Comparison of ENCODE assay signal across 10 mouse cellular contexts in the genomic region with DNA sequence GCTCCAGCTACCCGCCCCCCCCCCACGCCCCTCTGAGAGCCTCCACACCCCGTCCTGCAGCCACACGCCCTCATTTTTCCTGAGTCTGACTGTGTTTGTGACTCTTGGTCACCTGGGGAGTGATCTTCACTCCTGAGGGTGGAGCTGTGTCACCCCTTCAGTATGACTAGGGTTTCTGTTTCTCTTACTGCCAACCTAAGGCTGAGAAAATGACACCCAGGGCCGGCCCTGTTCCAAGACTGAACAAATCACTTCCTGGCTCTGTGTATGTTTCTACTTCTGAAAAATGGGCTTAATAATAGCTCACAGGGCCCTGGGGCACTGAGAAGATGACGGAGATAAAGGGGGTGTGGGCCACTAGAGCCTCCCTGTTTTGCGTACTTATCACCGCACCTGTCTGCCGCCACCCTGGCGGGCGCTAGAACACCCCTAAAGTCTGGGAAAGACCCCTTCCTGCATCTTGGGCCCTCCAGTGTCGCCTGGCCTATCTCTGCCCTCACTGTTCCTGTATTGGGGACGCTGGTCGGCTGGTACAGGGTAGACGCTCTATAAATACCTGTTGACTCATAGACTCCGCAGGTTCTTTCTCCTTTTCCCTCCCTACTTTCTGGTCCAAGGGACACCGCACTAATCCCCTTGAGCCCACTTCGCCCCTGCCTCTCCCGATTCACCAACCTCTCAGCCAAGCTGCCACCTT. TPM values are rescaled to one million over a fixed set of nuclear protein-coding genes. Genes with fewer than 3 reads are reported as not detected.
A peak's percentile ranks its signal among the peaks of the same experiment; 100 is the strongest.
DNase-seq lines count a peak whose midpoint lies in the region; ATAC-seq and TF ChIP-seq lines count a peak whose summit lies in the region.
"Had no signal": no experiment of that assay in that cellular context is flagged by ENCODE, and none has a peak within 500 bp of the region (broad histone marks: within the 10 kb centered on the region; RNA-seq: fewer than 3 reads in every experiment).

No protein-coding gene starts in this region.

- no peak for ATAC-seq in midbrain, embryonic 11.5 days (ENCODE audit: low FRiP score)
- ATAC-seq in limb, embryonic 11.5 days (ENCODE audit: insufficient number of reproducible peaks, low FRiP score, low TSS enrichment, low read depth): no peak

- peaks cover 41% of the 10 kb centered on the region for H3K27me3 ChIP-seq in midbrain, embryonic 10.5 days (ENCODE audit: low read depth, poor library complexity, severe bottlenecking)
- peaks cover 7% of the 10 kb centered on the region; the same call in 1 of the 2 replicates for H3K27me3 ChIP-seq in midbrain, embryonic 11.5 days (ENCODE audit: control insufficient read depth, insufficient read depth, low read length)
- peaks cover 19% of the 10 kb centered on the region for H3K27me3 ChIP-seq in limb, embryonic 11.5 days (ENCODE audit: control insufficient read depth, insufficient read depth, low read length)
- H3K27me3 ChIP-seq in small intestine, adult 2 months (ENCODE audit: control insufficient read depth, insufficient read depth, low read length): no peaks in the 10 kb centered on the region

- H3K4me2 ChIP-seq in midbrain, embryonic 11.5 days: no peak overlapping the region
- peak overlapping the region; percentile 35 for H3K4me2 ChIP-seq in limb, embryonic 11.5 days (ENCODE audit: low read depth, severe bottlenecking)

- H3K4me3 ChIP-seq in gastrocnemius, adult 2 months: peak overlapping the region; percentile 79
- H3K4me3 ChIP-seq in midbrain, embryonic 10.5 days: peak overlapping the region; percentile 30
- H3K4me3 ChIP-seq in midbrain, embryonic 11.5 days (ENCODE audit: low read depth, low read length): no peak overlapping the region
- H3K4me3 ChIP-seq in limb, embryonic 11.5 days (ENCODE audit: low read depth, low read length): peak overlapping the region; percentile 11
- H3K4me3 ChIP-seq in small intestine, adult 2 months (ENCODE audit: low read depth, low read length): peak overlapping the region; percentile 86

- 21% methylated on average over 19 of the region's 19 CpGs for WGBS in midbrain, embryonic 10.5 days
- WGBS in midbrain, embryonic 11.5 days: 25% methylated on average over 19 of the region's 19 CpGs
- WGBS in limb, embryonic 11.5 days: 17% methylated on average over 19 of the region's 19 CpGs
- WGBS in small intestine, adult 2 months: 19% methylated on average over 19 of the region's 19 CpGs

- H3K9me3 ChIP-seq in midbrain, embryonic 10.5 days (replicated peaks): no peaks in the 10 kb centered on the region
- no peaks in the 10 kb centered on the region for H3K9me3 ChIP-seq in midbrain, embryonic 11.5 days (ENCODE audit: control insufficient read depth, low read length)
- no peaks in the 10 kb centered on the region for H3K9me3 ChIP-seq in limb, embryonic 11.5 days (ENCODE audit: control insufficient read depth, low read length)

- no peaks in the 10 kb centered on the region for H3K36me3 ChIP-seq in midbrain, embryonic 10.5 days
- no peaks in the 10 kb centered on the region for H3K36me3 ChIP-seq in midbrain, embryonic 11.5 days (ENCODE audit: control insufficient read depth, insufficient read depth, low read length)
- no peaks in the 10 kb centered on the region for H3K36me3 ChIP-seq in limb, embryonic 11.5 days (ENCODE audit: control insufficient read depth, insufficient read depth, low read length)
- H3K36me3 ChIP-seq in small intestine, adult 2 months (ENCODE audit: control insufficient read depth, insufficient read depth, low read length): peaks cover 22% of the 10 kb centered on the region

- H3K4me1 ChIP-seq in midbrain, embryonic 10.5 days: peaks cover 11% of the 10 kb centered on the region
- no peaks in the 10 kb centered on the region for H3K4me1 ChIP-seq in midbrain, embryonic 11.5 days (ENCODE audit: control insufficient read depth, insufficient read depth, low read length)
- H3K4me1 ChIP-seq in limb, embryonic 11.5 days (ENCODE audit: control insufficient read depth, insufficient read depth, low read length): peaks cover 4% of the 10 kb centered on the region; the same call in 1 of the 2 replicates
- peaks cover 9% of the 10 kb centered on the region; the same call in 1 of the 2 replicates for H3K4me1 ChIP-seq in small intestine, adult 2 months (ENCODE audit: control insufficient read depth, insufficient read depth, insufficient read length, low read length)

- DNase-seq in gastrocnemius, adult 2 months: peak; percentile 69
- DNase-seq in gastrocnemius, postnatal 10 days: no peak
- no peak for DNase-seq in midbrain, embryonic 10.5 days (ENCODE audit: low spot score)
- no peak for DNase-seq in midbrain, embryonic 11.5 days (ENCODE audit: low spot score, missing footprints)
- DNase-seq in limb, embryonic 11.5 days (ENCODE audit: low spot score): no peak
- no peak for DNase-seq in cerebellum, adult 8-10 months
- no peak for DNase-seq in layer of hippocampus, adult 8-10 months (ENCODE audit: low spot score in 2 of 2)

- intact Hi-C loops in gastrocnemius, adult 2 months (cut with DNase I): no loop called here

- no peak for TF ChIP-seq CTCF in gastrocnemius, adult 2 months (IDR thresholded peaks at IDR 0.05)
- TF ChIP-seq CTCF in small intestine, adult 2 months (IDR thresholded peaks at IDR 0.05; ENCODE audit: extremely low read depth, insufficient read length, insufficient replicate concordance, low read depth, low read length): no peak; the same call in 1 of the 2 replicates

- TF ChIP-seq POLR2A in small intestine, adult 2 months (IDR thresholded peaks at IDR 0.05; ENCODE audit: low read depth, low read length): no peak

- peak overlapping the region; percentile 97 for H3K27ac ChIP-seq in gastrocnemius, adult 2 months
- H3K27ac ChIP-seq in midbrain, embryonic 10.5 days (replicated peaks): no peak overlapping the region
- H3K27ac ChIP-seq in midbrain, embryonic 11.5 days (ENCODE audit: low read depth, low read length): no peak overlapping the region
- H3K27ac ChIP-seq in limb, embryonic 11.5 days (replicated peaks; ENCODE audit: low read depth, low read length): no peak overlapping the region
- H3K27ac ChIP-seq in small intestine, adult 2 months (ENCODE audit: insufficient read depth, low read depth, low read length): peak overlapping the region; percentile 94

- no peak overlapping the region for H3K9ac ChIP-seq in midbrain, embryonic 11.5 days (ENCODE audit: low read length)
- no peak overlapping the region for H3K9ac ChIP-seq in limb, embryonic 11.5 days (ENCODE audit: low read length)

RNA-seq across cellular contexts. Expression of a gene that starts 0.5 kb away (rescaled TPM):
- total RNA-seq in gastrocnemius, adult 2 months (2021): 10 to 100 TPM; 26.3 to 53.5 TPM
- 1 to 10 TPM; 3.3 to 5.2 TPM for total RNA-seq in gastrocnemius, postnatal 10 days (2021)
- 0.22 and 0.35 TPM in 2 replicates for polyA plus RNA-seq in midbrain, embryonic 10.5 days (2016; fragmentation: Nextera tagmentation; extraction: Ambion mirVana)
- 0.05 TPM in 1 of 2 replicates, not detected in the other for polyA plus RNA-seq in midbrain, embryonic 11.5 days (2014; fragmentation: Nextera tagmentation; extraction: Ambion mirVana)
- polyA plus RNA-seq in limb, embryonic 11.5 days (2014; fragmentation: Nextera tagmentation; extraction: Ambion mirVana): 0.81 and 1.5 TPM in 2 replicates
- 16.3 and 42.5 TPM in 2 replicates for polyA plus RNA-seq in small intestine, adult 2 months (2012; rRNA removed)
- total RNA-seq in layer of hippocampus, adult 8-10 months (2022): under 1 TPM; 0.51 to 0.89 (median 0.79) TPM

RNA-seq across cellular contexts. Expression of a gene that starts 5.7 kb away (rescaled TPM):
- total RNA-seq in gastrocnemius, adult 2 months (2021): under 1 TPM in 1 of 2 experiments, not detected in 1; 0.26 TPM
- total RNA-seq in gastrocnemius, postnatal 10 days (2021): not detected
- 0.25 and 1.0 TPM in 2 replicates for polyA plus RNA-seq in midbrain, embryonic 10.5 days (2016; fragmentation: Nextera tagmentation; extraction: Ambion mirVana)
- 0.37 TPM in 1 of 2 replicates, not detected in the other for polyA plus RNA-seq in midbrain, embryonic 11.5 days (2014; fragmentation: Nextera tagmentation; extraction: Ambion mirVana)
- 0.35 and 0.43 TPM in 2 replicates for polyA plus RNA-seq in limb, embryonic 11.5 days (2014; fragmentation: Nextera tagmentation; extraction: Ambion mirVana)
- not detected in 2 replicates for polyA plus RNA-seq in small intestine, adult 2 months (2012; rRNA removed)
- total RNA-seq in layer of hippocampus, adult 8-10 months (2022): not detected
- total RNA-seq: adrenal gland, adult 18-20 months; left cerebral cortex, adult 8-10 months had no signal

RNA-seq across cellular contexts. Expression of a gene that starts 7.7 kb away (rescaled TPM):
- 1 to 10 TPM; 4.8 to 6.4 TPM for total RNA-seq in gastrocnemius, adult 2 months (2021)
- 1 to 10 TPM; 3.4 to 4.3 TPM for total RNA-seq in gastrocnemius, postnatal 10 days (2021)
- 19.4 and 22.9 TPM in 2 replicates for polyA plus RNA-seq in midbrain, embryonic 10.5 days (2016; fragmentation: Nextera tagmentation; extraction: Ambion mirVana)
- polyA plus RNA-seq in midbrain, embryonic 11.5 days (2014; fragmentation: Nextera tagmentation; extraction: Ambion mirVana): 16.8 and 17.0 TPM in 2 replicates
- polyA plus RNA-seq in limb, embryonic 11.5 days (2014; fragmentation: Nextera tagmentation; extraction: Ambion mirVana): 16.2 and 17.1 TPM in 2 replicates
- polyA plus RNA-seq in small intestine, adult 2 months (2012; rRNA removed): 6.4 and 7.2 TPM in 2 replicates
- 10 to 100 TPM in 3 of 4 experiments, 1 to 10 TPM in 1; 9.7 to 11.6 (median 11.2) TPM for total RNA-seq in layer of hippocampus, adult 8-10 months (2022)

RNA-seq across cellular contexts. Expression of a gene that starts 9.0 kb away (rescaled TPM):
- total RNA-seq in gastrocnemius, adult 2 months (2021): not detected
- total RNA-seq in gastrocnemius, postnatal 10 days (2021): not detected
- 0.20 TPM in 1 of 2 replicates, not detected in the other for polyA plus RNA-seq in midbrain, embryonic 10.5 days (2016; fragmentation: Nextera tagmentation; extraction: Ambion mirVana)
- 0.22 TPM in 1 of 2 replicates, not detected in the other for polyA plus RNA-seq in midbrain, embryonic 11.5 days (2014; fragmentation: Nextera tagmentation; extraction: Ambion mirVana)
- polyA plus RNA-seq in limb, embryonic 11.5 days (2014; fragmentation: Nextera tagmentation; extraction: Ambion mirVana): not detected in 2 replicates
- 0.35 TPM in 1 of 2 replicates, not detected in the other for polyA plus RNA-seq in small intestine, adult 2 months (2012; rRNA removed)
- not detected for total RNA-seq in layer of hippocampus, adult 8-10 months (2022)
- total RNA-seq: adrenal gland, adult 18-20 months; left cerebral cortex, adult 8-10 months had no signal

RNA-seq across cellular contexts. Expression of a gene that starts 10.5 kb away (rescaled TPM):
- 1 to 10 TPM; 1.6 to 2.1 TPM for total RNA-seq in gastrocnemius, adult 2 months (2021)
- total RNA-seq in gastrocnemius, postnatal 10 days (2021): 1 to 10 TPM in 1 of 2 experiments, not detected in 1; 1.1 TPM
- polyA plus RNA-seq in midbrain, embryonic 10.5 days (2016; fragmentation: Nextera tagmentation; extraction: Ambion mirVana): not detected in 2 replicates
- polyA plus RNA-seq in midbrain, embryonic 11.5 days (2014; fragmentation: Nextera tagmentation; extraction: Ambion mirVana): not detected in 2 replicates
- polyA plus RNA-seq in limb, embryonic 11.5 days (2014; fragmentation: Nextera tagmentation; extraction: Ambion mirVana): not detected in 2 replicates
- polyA plus RNA-seq in small intestine, adult 2 months (2012; rRNA removed): 0.52 and 1.4 TPM in 2 replicates
- under 1 TPM in 1 of 4 experiments, not detected in 3; 0.31 TPM for total RNA-seq in layer of hippocampus, adult 8-10 months (2022)
- total RNA-seq: adrenal gland, adult 18-20 months; left cerebral cortex, adult 8-10 months had no signal

Comparison
In these comparisons a context has a peak if more than half of its experiments do, and no peak if none do; other contexts are left out.
1. H3K27ac ChIP-seq: peak in gastrocnemius, adult 2 months (single experiment) and small intestine, adult 2 months (single experiment); none in midbrain, embryonic 10.5 days (single experiment), midbrain, embryonic 11.5 days (single experiment) and limb, embryonic 11.5 days (single experiment).